Mouse (Mus musculus): ENCODE measurements around the gene Lrrc75a. TPM values are rescaled to one million over a fixed set of nuclear protein-coding genes. Genes with fewer than 3 reads are reported as not detected.

Lrrc75a gene
- polyA plus RNA-seq, 1 experiment from 2014 or later: 14.3 TPM

Other genes starting within 250 kb of the Lrrc75a start
- 13.8 and 16.5 TPM in 2 replicates for gene Pigl, start 190.1 kb downstream of the Lrrc75a start, polyA plus RNA-seq (2014; fragmentation: Nextera tagmentation; extraction: Ambion mirVana)
- gene Ncor1, start 190.0 kb downstream of the Lrrc75a start, polyA plus RNA-seq (2014; fragmentation: Nextera tagmentation; extraction: Ambion mirVana): 206 and 224 TPM in 2 replicates
- 61.5 and 79.6 TPM in 2 replicates for gene Cenpv, start 109.3 kb downstream of the Lrrc75a start, polyA plus RNA-seq (2014; fragmentation: Nextera tagmentation; extraction: Ambion mirVana)
- gene Ubb, start 97.4 kb downstream of the Lrrc75a start, polyA plus RNA-seq (2014; fragmentation: Nextera tagmentation; extraction: Ambion mirVana): 3,283 and 3,484 TPM in 2 replicates
- 3.0 and 3.1 TPM in 2 replicates for gene Trpv2, start 74.0 kb downstream of the Lrrc75a start, polyA plus RNA-seq (2014; fragmentation: Nextera tagmentation; extraction: Ambion mirVana)
- 37.8 and 41.1 TPM in 2 replicates for gene Mmgt2, start 141 bp upstream of the Lrrc75a start, polyA plus RNA-seq (2014; fragmentation: Nextera tagmentation; extraction: Ambion mirVana)
- gene Zfp287, start 83.4 kb upstream of the Lrrc75a start, polyA plus RNA-seq (2014; fragmentation: Nextera tagmentation; extraction: Ambion mirVana): 14.6 and 14.9 TPM in 2 replicates
- gene Gm10428, start 104.6 kb upstream of the Lrrc75a start, polyA plus RNA-seq (2014; fragmentation: Nextera tagmentation; extraction: Ambion mirVana): not detected in 2 replicates
- gene Zfp286, start 140.9 kb upstream of the Lrrc75a start, polyA plus RNA-seq (2014; fragmentation: Nextera tagmentation; extraction: Ambion mirVana): 26.7 and 31.0 TPM in 2 replicates
- gene Trim16, start 171.7 kb upstream of the Lrrc75a start, polyA plus RNA-seq (2014; fragmentation: Nextera tagmentation; extraction: Ambion mirVana): 3.5 and 4.3 TPM in 2 replicates
- gene Fbxw10, start 198.5 kb upstream of the Lrrc75a start, polyA plus RNA-seq (2014; fragmentation: Nextera tagmentation; extraction: Ambion mirVana): 0.36 and 0.59 TPM in 2 replicates
- gene Tvp23b, start 230.9 kb upstream of the Lrrc75a start, polyA plus RNA-seq (2014; fragmentation: Nextera tagmentation; extraction: Ambion mirVana): 35.3 and 37.5 TPM in 2 replicates